Mouse (Mus musculus): ENCODE results near the gene B3gnt9. TPM values are rescaled to one million over a fixed set of nuclear protein-coding genes. Genes with fewer than 3 reads are reported as not detected.

The B3gnt9 gene
- polyA plus RNA-seq, 2 experiments: 40.8 to 42.9 TPM

DNA sequence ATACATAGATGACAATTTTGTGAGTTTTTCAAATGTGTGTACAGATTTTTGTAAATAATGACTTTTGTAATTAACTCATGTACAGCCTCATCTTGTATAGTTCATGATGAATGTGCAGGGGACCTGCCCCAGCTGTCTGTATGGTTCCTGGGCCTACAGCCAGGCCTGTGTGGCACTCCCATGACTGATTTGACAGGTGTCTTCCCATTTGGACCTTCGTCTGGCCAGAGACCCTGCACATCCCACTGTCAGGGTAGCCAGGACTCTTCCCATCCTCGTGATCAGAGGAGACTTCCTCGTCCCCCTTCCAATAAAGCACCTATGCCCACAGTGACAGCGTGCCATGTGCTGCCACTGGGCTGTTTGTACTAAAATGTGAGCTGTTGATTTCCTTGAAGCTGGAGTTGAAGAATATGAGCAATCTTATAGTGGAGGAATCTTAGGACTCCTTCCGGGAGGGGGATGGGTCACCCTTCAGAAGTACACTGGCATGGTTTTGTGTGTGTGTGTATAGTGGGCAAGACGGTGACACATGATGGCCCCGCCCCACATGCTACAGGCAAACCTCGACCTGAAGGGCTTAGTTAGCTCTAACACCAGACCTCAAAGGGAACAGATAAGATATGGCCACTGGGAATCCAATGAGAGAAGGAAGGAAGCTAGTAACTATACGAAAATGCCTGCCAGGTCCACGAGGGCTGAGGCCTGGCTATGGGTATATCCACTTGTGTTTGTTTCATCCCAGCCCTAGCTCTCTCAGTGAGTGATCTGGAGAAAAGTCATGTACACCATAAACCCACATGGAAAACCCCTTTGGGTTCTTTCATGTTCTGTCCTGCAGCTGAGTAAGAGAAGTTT is 2.0 kb downstream of the B3gnt9 start:
- no peak for TF ChIP-seq POLR2A (IDR thresholded peaks at IDR 0.05; ENCODE audit: borderline replicate concordance, extremely low read depth, insufficient read depth, insufficient read length)
- peaks cover 8% of the 10 kb centered on the region for H3K27me3 ChIP-seq (ENCODE audit: control insufficient read depth, insufficient read depth, low read length)
- H3K4me2 ChIP-seq (replicated peaks; ENCODE audit: low read depth, low read length, severe bottlenecking): peak overlapping the region; percentile 83; the same call in 1 of the 2 replicates
- H3K4me1 ChIP-seq (ENCODE audit: control insufficient read depth, insufficient read depth, low read length): peaks cover 14% of the 10 kb centered on the region
- DNase-seq (ENCODE audit: low spot score) (no peak), ATAC-seq (ENCODE audit: low FRiP score, low read depth) (no peak)
- H3K27ac ChIP-seq (replicated peaks; ENCODE audit: low read depth, low read length): no peak overlapping the region
- peak overlapping the region; percentile 65; the same call in 1 of the 2 replicates for H3K4me3 ChIP-seq (replicated peaks; ENCODE audit: low read length)
- WGBS: 85% methylated on average over 10 of the region's 10 CpGs
- H3K9ac ChIP-seq (ENCODE audit: low read depth, low read length, severe bottlenecking): no peak overlapping the region
- H3K36me3 ChIP-seq (ENCODE audit: control insufficient read depth, insufficient read depth, low read length): peaks cover 58% of the 10 kb centered on the region
- no peaks in the 10 kb centered on the region for H3K9me3 ChIP-seq (ENCODE audit: control insufficient read depth, low read length)

DNA sequence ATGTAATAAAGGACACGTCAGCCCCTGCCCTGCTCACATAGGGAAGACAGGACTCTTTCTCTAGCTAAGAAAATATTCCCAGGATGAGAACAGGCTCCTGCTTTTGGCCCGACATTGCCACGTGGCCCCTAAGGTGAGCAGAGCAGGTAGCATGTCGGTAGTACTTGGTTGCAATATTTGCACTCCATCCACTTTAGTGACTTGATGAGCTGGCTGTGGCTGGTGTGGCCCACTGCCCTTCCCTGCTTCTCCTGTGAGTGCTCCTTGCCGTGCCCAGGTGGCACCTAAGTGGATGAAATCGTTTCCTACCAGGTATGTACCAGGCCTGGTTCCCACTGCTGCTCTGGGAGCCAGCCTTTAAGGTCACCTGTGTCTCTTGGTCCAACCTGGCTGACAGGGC is 3.0 kb downstream of the B3gnt9 start:
- Histone ChIP-seq H3K4me3 (replicated peaks; ENCODE audit: low read length) (no peak overlapping the region), H3K27ac (replicated peaks; ENCODE audit: low read depth, low read length) (no peak overlapping the region), H3K4me2 (replicated peaks; ENCODE audit: low read depth, low read length, severe bottlenecking) (no peak overlapping the region), H3K9me3 (ENCODE audit: control insufficient read depth, low read length) (no peaks in the 10 kb centered on the region), H3K9ac (ENCODE audit: low read depth, low read length, severe bottlenecking) (no peak overlapping the region), H3K27me3 (ENCODE audit: control insufficient read depth, insufficient read depth, low read length) (peaks cover 4% of the 10 kb centered on the region; the same call in 1 of the 2 replicates), H3K4me1 (ENCODE audit: control insufficient read depth, insufficient read depth, low read length) (peaks cover 14% of the 10 kb centered on the region), H3K36me3 (ENCODE audit: control insufficient read depth, insufficient read depth, low read length) (peaks cover 66% of the 10 kb centered on the region)
- TF ChIP-seq POLR2A (IDR thresholded peaks at IDR 0.05; ENCODE audit: borderline replicate concordance, extremely low read depth, insufficient read depth, insufficient read length): no peak
- ATAC-seq (ENCODE audit: low FRiP score, low read depth) (no peak), DNase-seq (ENCODE audit: low spot score) (no peak)
- 95% methylated on average over 6 of the region's 6 CpGs for WGBS

DNA sequence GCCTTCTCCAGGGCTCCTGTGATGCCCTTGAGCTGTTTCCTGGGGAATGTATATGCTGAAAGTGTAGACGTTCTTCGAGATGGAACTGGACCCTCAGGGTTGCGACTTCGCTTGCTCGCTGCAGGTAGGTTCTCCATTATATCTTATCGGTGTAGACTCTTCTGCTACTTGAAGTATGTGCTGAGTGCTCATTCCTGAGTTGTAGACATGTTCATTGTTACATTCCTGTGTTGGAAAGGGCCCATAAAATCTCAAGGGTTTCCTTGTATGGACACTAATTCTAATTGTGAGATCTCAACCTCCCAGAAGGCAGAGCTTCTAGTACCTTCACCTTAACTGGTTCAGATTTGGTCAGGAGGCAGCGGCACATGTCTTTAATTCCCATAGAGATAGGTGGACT is 13.9 kb downstream of the B3gnt9 start:
- H3K4me1 ChIP-seq (ENCODE audit: control insufficient read depth, insufficient read depth, low read length): no peaks in the 10 kb centered on the region
- no peaks in the 10 kb centered on the region for H3K9me3 ChIP-seq (ENCODE audit: control insufficient read depth, low read length)
- H3K27me3 ChIP-seq (ENCODE audit: control insufficient read depth, insufficient read depth, low read length): no peaks in the 10 kb centered on the region
- H3K9ac ChIP-seq (ENCODE audit: low read depth, low read length, severe bottlenecking): no peak overlapping the region
- WGBS: 97% methylated on average over 7 of the region's 7 CpGs
- ATAC-seq (ENCODE audit: low FRiP score, low read depth): no peak
- H3K4me3 ChIP-seq (replicated peaks; ENCODE audit: low read length): no peak overlapping the region
- no peak for DNase-seq (ENCODE audit: low spot score)
- H3K36me3 ChIP-seq (ENCODE audit: control insufficient read depth, insufficient read depth, low read length): peaks cover 44% of the 10 kb centered on the region
- TF ChIP-seq POLR2A (IDR thresholded peaks at IDR 0.05; ENCODE audit: borderline replicate concordance, extremely low read depth, insufficient read depth, insufficient read length): no peak
- no peak overlapping the region for H3K4me2 ChIP-seq (replicated peaks; ENCODE audit: low read depth, low read length, severe bottlenecking)
- H3K27ac ChIP-seq (replicated peaks; ENCODE audit: low read depth, low read length): no peak overlapping the region

DNA sequence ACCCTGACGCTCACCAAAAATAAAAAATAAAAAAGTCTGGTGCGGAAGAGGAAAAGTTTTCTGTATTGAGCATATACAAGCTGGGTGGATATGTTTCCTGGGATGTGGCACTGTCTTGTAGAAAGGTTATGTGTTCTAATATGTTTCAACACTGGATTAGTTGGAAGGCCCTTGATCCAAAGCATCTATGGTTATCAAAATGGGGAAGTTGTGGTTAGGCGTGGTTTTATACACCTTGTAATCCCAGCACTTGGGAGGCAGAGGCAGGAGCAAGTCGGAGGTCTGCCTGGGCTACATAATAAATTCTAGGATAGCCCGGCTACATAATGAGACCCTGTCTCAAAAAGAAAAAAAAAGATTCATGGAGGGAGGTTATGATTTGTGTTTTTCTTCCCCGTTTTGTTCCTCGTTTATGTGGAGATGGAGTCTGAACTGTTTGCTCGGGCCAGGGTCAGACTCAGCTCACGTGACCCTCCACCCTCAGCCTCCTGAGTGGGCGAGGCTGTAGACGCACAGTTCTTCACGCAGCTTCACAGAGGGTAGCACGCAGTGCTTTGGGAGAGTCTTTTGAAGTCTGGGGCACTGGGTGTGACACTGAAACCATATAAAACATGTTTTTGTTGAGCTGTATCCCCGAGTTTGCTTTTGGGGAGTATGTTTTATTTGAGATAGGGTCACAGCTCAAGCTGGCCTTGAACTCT is 17.4 kb downstream of the B3gnt9 start:
- Histone ChIP-seq H3K4me2 (replicated peaks; ENCODE audit: low read depth, low read length, severe bottlenecking) (no peak overlapping the region), H3K9ac (ENCODE audit: low read depth, low read length, severe bottlenecking) (no peak overlapping the region), H3K4me1 (ENCODE audit: control insufficient read depth, insufficient read depth, low read length) (no peaks in the 10 kb centered on the region), H3K36me3 (ENCODE audit: control insufficient read depth, insufficient read depth, low read length) (peaks cover 54% of the 10 kb centered on the region), H3K9me3 (ENCODE audit: control insufficient read depth, low read length) (no peaks in the 10 kb centered on the region), H3K27ac (replicated peaks; ENCODE audit: low read depth, low read length) (no peak overlapping the region), H3K4me3 (replicated peaks; ENCODE audit: low read length) (no peak overlapping the region), H3K27me3 (ENCODE audit: control insufficient read depth, insufficient read depth, low read length) (no peaks in the 10 kb centered on the region)
- ATAC-seq (ENCODE audit: low FRiP score, low read depth) (no peak), DNase-seq (ENCODE audit: low spot score) (no peak)
- 87% methylated on average over 14 of the region's 14 CpGs for whole genome bisulfite sequencing
- TF ChIP-seq POLR2A (IDR thresholded peaks at IDR 0.05; ENCODE audit: borderline replicate concordance, extremely low read depth, insufficient read depth, insufficient read length): no peak

DNA sequence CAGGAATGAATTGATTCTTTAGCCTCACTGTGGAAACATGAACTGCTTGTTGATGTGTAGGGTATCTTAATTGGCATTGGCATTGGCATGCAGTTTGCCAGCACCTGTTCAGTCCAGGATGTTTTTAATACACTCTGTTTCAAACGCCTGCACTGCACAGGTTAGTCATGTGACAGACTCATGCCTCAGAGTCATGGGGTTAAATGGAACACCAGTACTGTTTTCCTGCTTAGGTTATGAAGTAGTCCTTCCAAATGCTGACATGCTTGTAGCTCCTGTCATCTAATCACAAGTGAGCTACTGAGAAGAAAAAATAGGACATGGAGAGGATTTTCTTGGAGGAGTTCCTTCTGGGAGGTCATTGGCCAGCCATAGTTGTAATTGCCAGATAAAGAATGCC is 19.7 kb downstream of the B3gnt9 start:
- H3K27me3 ChIP-seq (ENCODE audit: control insufficient read depth, insufficient read depth, low read length): no peaks in the 10 kb centered on the region
- ATAC-seq (ENCODE audit: low FRiP score, low read depth) (no peak), DNase-seq (ENCODE audit: low spot score) (no peak)
- no peaks in the 10 kb centered on the region for H3K4me1 ChIP-seq (ENCODE audit: control insufficient read depth, insufficient read depth, low read length)
- no peaks in the 10 kb centered on the region for H3K9me3 ChIP-seq (ENCODE audit: control insufficient read depth, low read length)
- peaks cover 36% of the 10 kb centered on the region for H3K36me3 ChIP-seq (ENCODE audit: control insufficient read depth, insufficient read depth, low read length)
- no peak overlapping the region for H3K4me2 ChIP-seq (replicated peaks; ENCODE audit: low read depth, low read length, severe bottlenecking)
- no peak overlapping the region for H3K4me3 ChIP-seq (replicated peaks; ENCODE audit: low read length)
- no peak overlapping the region for H3K27ac ChIP-seq (replicated peaks; ENCODE audit: low read depth, low read length)
- 71% methylated on average over 1 of the region's 1 CpGs for WGBS
- no peak overlapping the region for H3K9ac ChIP-seq (ENCODE audit: low read depth, low read length, severe bottlenecking)
- TF ChIP-seq POLR2A (IDR thresholded peaks at IDR 0.05; ENCODE audit: borderline replicate concordance, extremely low read depth, insufficient read depth, insufficient read length): no peak
